Mouse (Mus musculus): Measurements from ENCODE around the gene Mtor.

The Mtor gene

GRCm38 (mm10) chr4:148448179-148448852 is at the start of gene Mtor:
Gene Mtor, plus strand, starts transcription at chr4:148448611.
- peak; percentile 97 to 99 for DNase-seq

GRCm38 (mm10) chr4:148399437-148400094 is 48.8 kb upstream of the Mtor start:
- DNase-seq = no peak

- DNase-seq = no peak
Observed at GRCm38 (mm10) chr4:148403402-148403801, 45.0 kb upstream of the Mtor start.

- no peak for DNase-seq
Observed at GRCm38 (mm10) chr4:148404748-148405147, 43.7 kb upstream of the Mtor start.

GRCm38 (mm10) chr4:148405255-148405788 is 43.1 kb upstream of the Mtor start:
- DNase-seq = no peak

GRCm38 (mm10) chr4:148408256-148408975 is 40.0 kb upstream of the Mtor start:
- DNase-seq = no peak

- DNase-seq = no peak
Observed at GRCm38 (mm10) chr4:148415575-148415974, 32.8 kb upstream of the Mtor start.

GRCm38 (mm10) chr4:148417074-148417526 is 31.3 kb upstream of the Mtor start:
- no peak for DNase-seq

- DNase-seq = no peak
Observed at GRCm38 (mm10) chr4:148417559-148417958, 30.9 kb upstream of the Mtor start.

GRCm38 (mm10) chr4:148426950-148427850 is 21.2 kb upstream of the Mtor start:
- DNase-seq = no peak

- DNase-seq = no peak
Observed at GRCm38 (mm10) chr4:148428544-148428943, 19.9 kb upstream of the Mtor start.

GRCm38 (mm10) chr4:148429121-148429520 is 19.3 kb upstream of the Mtor start:
- no peak for DNase-seq

- DNase-seq = peak in 1 of 2 experiments; percentile 60
Observed at GRCm38 (mm10) chr4:148429686-148430085, 18.7 kb upstream of the Mtor start.

- DNase-seq = no peak
Observed at GRCm38 (mm10) chr4:148430880-148431519, 17.4 kb upstream of the Mtor start.

GRCm38 (mm10) chr4:148432488-148432887 is 15.9 kb upstream of the Mtor start:
- peak in 1 of 2 experiments; percentile 45 for DNase-seq

- peak; percentile 82 to 86 for DNase-seq
Observed at GRCm38 (mm10) chr4:148433336-148433735, 15.1 kb upstream of the Mtor start.

GRCm38 (mm10) chr4:148433813-148434212 is 14.6 kb upstream of the Mtor start:
- no peak for DNase-seq

GRCm38 (mm10) chr4:148434554-148434953 is 13.9 kb upstream of the Mtor start:
- DNase-seq = no peak

GRCm38 (mm10) chr4:148435106-148435505 is 13.3 kb upstream of the Mtor start:
- DNase-seq = no peak

GRCm38 (mm10) chr4:148435657-148436330 is 12.6 kb upstream of the Mtor start:
- no peak for DNase-seq

GRCm38 (mm10) chr4:148441931-148442330 is 6.5 kb upstream of the Mtor start:
- DNase-seq = peak; percentile 40 to 46
